Mouse (Mus musculus) embryonic facial prominence, embryonic 13.5 days (tissue): ENCODE data around the gene Erlin1. TPM values are rescaled to one million over a fixed set of nuclear protein-coding genes. Genes with fewer than 3 reads are reported as not detected.

ENCODE experiments used
- ATAC-seq: fragments of 200-750 bp; cut with Nextera tagmentation; 2 replicates; pipeline ENCODE4 v1.8.0; 2017; ENCODE audit warnings: low read depth; ENCODE audit not compliant: insufficient number of reproducible peaks, insufficient read depth, low FRiP score, low TSS enrichment
- H3K27ac ChIP-seq: fragments of 300-500 bp; sonication (generic); 2 replicates; pipeline ENCODE4 v1.5.1; 2015; ENCODE audit warnings: moderate library complexity, mild to moderate bottlenecking, inconsistent platforms
- H3K27me3 ChIP-seq: fragments of 300-500 bp; sonication (generic); 2 replicates; pipeline ENCODE4 v1.6.1; 2015; ENCODE audit warnings: mild to moderate bottlenecking, inconsistent platforms
- H3K36me3 ChIP-seq: fragments of 300-500 bp; sonication (generic); 2 replicates; pipeline ENCODE4 v1.6.1; 2015; ENCODE audit warnings: mild to moderate bottlenecking, inconsistent platforms
- H3K4me1 ChIP-seq: fragments of 300-500 bp; sonication (generic); 2 replicates; pipeline ENCODE4 v1.6.1; 2015; ENCODE audit warnings: inconsistent platforms
- H3K4me2 ChIP-seq: fragments of 300-500 bp; sonication (generic); 2 replicates; pipeline ENCODE4 v1.6.1; 2015; ENCODE audit warnings: moderate library complexity, mild to moderate bottlenecking, inconsistent platforms
- H3K4me3 ChIP-seq: fragments of 300-500 bp; sonication (generic); 2 replicates; pipeline ENCODE4 v1.5.1; 2015; ENCODE audit warnings: mild to moderate bottlenecking, inconsistent platforms
- H3K9ac ChIP-seq: fragments of 300-500 bp; sonication (generic); 2 replicates; pipeline ENCODE4 v1.6.1; 2015; ENCODE audit warnings: mild to moderate bottlenecking, inconsistent platforms
- H3K9me3 ChIP-seq: fragments of 300-500 bp; sonication (generic); 2 replicates; pipeline ENCODE4 v1.6.1; 2016; ENCODE audit warnings: inconsistent platforms
- WGBS: fragments of 180-500 bp; shearing (Covaris S2); methylation state at CpG from one replicate; pipeline ENCODE4 v1.1.7; 2015; ENCODE audit warnings: mixed read lengths; 5-methylcytosine and 5-hydroxymethylcytosine counted together
- polyA plus RNA-seq: library from polyadenylated mRNA; unstranded; fragments of >200 nt; fragmentation: Nextera tagmentation; extraction: Ambion mirVana; gene quantifications from 2 replicates; pipeline ENCODE4 v1.2.1, GENCODE M21; 2015

Erlin1 gene
- polyA plus RNA-seq, 1 experiment from 2014 or later: 31.3 TPM

GRCm38 (mm10) chr19:43995427-43995826 lies 74.2 kb downstream of the Erlin1 start:
- Histone ChIP-seq H3K27ac (no peak overlapping the region), H3K4me3 (no peak overlapping the region), H3K9me3 (no peaks in the 10 kb centered on the region), H3K9ac (no peak overlapping the region), H3K4me1 (no peaks in the 10 kb centered on the region), H3K36me3 (no peaks in the 10 kb centered on the region), H3K4me2 (no peak overlapping the region), H3K27me3 (no peaks in the 10 kb centered on the region)
- ATAC-seq: no peak
- 79% methylated on average over 7 of the region's 7 CpGs for WGBS

DNA sequence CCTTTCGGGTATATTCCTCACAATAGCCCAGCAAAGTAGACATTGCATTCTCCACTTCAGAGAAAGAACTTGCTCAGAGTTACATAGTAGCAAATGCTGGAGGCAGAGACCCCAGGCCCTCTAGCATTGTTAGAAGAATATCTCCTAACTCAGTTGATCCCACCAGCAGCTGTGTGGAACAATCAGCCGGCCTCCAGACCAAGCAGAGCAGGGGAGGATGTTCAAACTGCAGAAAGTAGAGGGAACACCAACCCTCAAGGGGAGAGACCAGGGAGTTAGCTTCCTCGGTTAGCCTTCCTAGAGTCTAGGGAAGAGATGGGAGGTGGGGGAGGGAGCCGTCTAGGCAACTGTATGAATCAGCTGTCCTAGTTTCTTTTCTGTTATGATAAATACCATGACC lies 77.1 kb downstream of the Erlin1 start:
- no peaks in the 10 kb centered on the region for H3K9me3 ChIP-seq
- no peak overlapping the region for H3K27ac ChIP-seq
- ATAC-seq: no peak
- WGBS: 68% methylated on average over 4 of the region's 4 CpGs
- no peaks in the 10 kb centered on the region for H3K36me3 ChIP-seq
- H3K4me1 ChIP-seq: no peaks in the 10 kb centered on the region
- no peak overlapping the region for H3K4me2 ChIP-seq
- H3K4me3 ChIP-seq: no peak overlapping the region
- no peaks in the 10 kb centered on the region for H3K27me3 ChIP-seq
- H3K9ac ChIP-seq: no peak overlapping the region

- Histone ChIP-seq H3K27ac (no peak overlapping the region), H3K27me3 (peaks cover 16% of the 10 kb centered on the region), H3K4me3 (no peak overlapping the region), H3K4me1 (0 out of 2 replicates have a peak, but pooled peaks cover 7% of the 10 kb centered on the region), H3K9ac (no peak overlapping the region), H3K9me3 (no peaks in the 10 kb centered on the region), H3K36me3 (no peaks in the 10 kb centered on the region), H3K4me2 (no peak overlapping the region)
- no peak for ATAC-seq
- WGBS: 82% methylated on average over 8 of the region's 8 CpGs
Observed at GRCm38 (mm10) chr19:43990362-43990761, 79.2 kb downstream of the Erlin1 start.

GRCm38 (mm10) chr19:43986069-43986794 lies 83.4 kb downstream of the Erlin1 start, which contains the start of gene Cpn1:
Gene Cpn1, minus strand, starts transcription at chr19:43986556.
- Histone ChIP-seq H3K27ac (no peak within 1 kb of the TSS), H3K27me3 (peaks cover 16% of the 10 kb centered on the region), H3K4me3 (no peak within 1 kb of the TSS), H3K9me3 (no peaks in the 10 kb centered on the region), H3K4me2 (peak within 1 kb of the TSS; percentile 41), H3K36me3 (no peaks in the 10 kb centered on the region), H3K9ac (no peak within 1 kb of the TSS), H3K4me1 (0 out of 2 replicates have a peak, but pooled peaks cover 7% of the 10 kb centered on the region)
- no peak for ATAC-seq
- WGBS: 21% methylated on average over 30 of the region's 30 CpGs

Other genes with a start within 250 kb of the Erlin1 start
- gene Dnmbp, start 129.6 kb downstream of the Erlin1 start, polyA plus RNA-seq: 19.9 and 20.5 TPM in 2 replicates
- gene Cpn1, start 83.2 kb downstream of the Erlin1 start, polyA plus RNA-seq: 1.6 TPM in 1 of 2 replicates, not detected in the other
- 0.40 TPM in 1 of 2 replicates, not detected in the other for gene Cyp2c23, start 40.6 kb downstream of the Erlin1 start, polyA plus RNA-seq
- 49.9 and 54.3 TPM in 2 replicates for gene Chuk, start 37.7 kb upstream of the Erlin1 start, polyA plus RNA-seq
- gene Cwf19l1, start 66.1 kb upstream of the Erlin1 start, polyA plus RNA-seq: 34.1 and 43.6 TPM in 2 replicates
- 93.7 and 98.7 TPM in 2 replicates for gene Bloc1s2, start 76.7 kb upstream of the Erlin1 start, polyA plus RNA-seq
- gene Pkd2l1, start 122.7 kb upstream of the Erlin1 start, polyA plus RNA-seq: not detected in 2 replicates
- 0.22 TPM in 1 of 2 replicates, not detected in the other for gene Scd3, start 133.5 kb upstream of the Erlin1 start, polyA plus RNA-seq
- 211 and 213 TPM in 2 replicates for gene Scd2, start 223.9 kb upstream of the Erlin1 start, polyA plus RNA-seq